Mouse (Mus musculus): ENCODE measurements around the gene Atp8a2.

DNA sequence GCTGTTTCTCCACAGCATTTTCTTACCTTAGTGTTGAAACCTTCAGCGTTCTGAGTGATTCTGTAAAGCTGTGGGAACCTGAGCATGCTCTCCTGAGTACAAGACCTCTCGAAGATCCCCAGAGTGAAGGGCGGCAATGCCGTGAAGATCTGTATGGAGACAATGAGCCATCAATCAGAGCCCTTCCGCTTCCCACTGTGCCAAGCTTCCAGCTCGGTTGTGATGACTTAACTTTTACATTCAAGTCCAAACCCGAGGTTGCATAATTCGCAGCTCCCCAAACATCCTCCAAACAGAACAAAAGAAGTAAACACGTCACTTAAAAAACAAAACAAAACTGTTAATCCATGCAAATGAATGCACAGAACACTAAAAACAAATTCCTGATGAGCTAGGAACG lies 403.1 kb downstream of the Atp8a2 start:
- TF ChIP-seq CTCF (IDR thresholded peaks at IDR 0.05; ENCODE audit: borderline replicate concordance, extremely low read depth, insufficient read depth, insufficient read length) (no peak), POLR2A (IDR thresholded peaks at IDR 0.05; ENCODE audit: borderline replicate concordance, extremely low read depth, insufficient read depth, insufficient read length, poor library complexity, severe bottlenecking) (no peak)
